Mouse (Mus musculus): ENCODE results near the gene Rlbp1. TPM values are rescaled to one million over a fixed set of nuclear protein-coding genes. Genes with fewer than 3 reads are reported as not detected.
A peak's percentile ranks its signal among the peaks of the same experiment; 100 is the strongest.

The Rlbp1 gene
- polyA plus RNA-seq, 1 experiment from 2014 or later: 80.0 TPM

- Histone ChIP-seq H3K36me3 (ENCODE audit: control insufficient read depth, insufficient read depth, low read length) (peaks cover 6% of the 10 kb centered on the region; the same call in 1 of the 2 replicates), H3K4me2 (ENCODE audit: low read length) (no peak overlapping the region), H3K9me3 (replicated peaks; ENCODE audit: control insufficient read depth, low read length) (no peaks in the 10 kb centered on the region), H3K27ac (ENCODE audit: low read depth, low read length) (no peak overlapping the region), H3K4me1 (ENCODE audit: control insufficient read depth, insufficient read depth, low read length) (no peaks in the 10 kb centered on the region), H3K27me3 (replicated peaks; ENCODE audit: control insufficient read depth, insufficient read depth, low read length) (no peaks in the 10 kb centered on the region), H3K4me3 (ENCODE audit: low read depth, low read length) (no peak overlapping the region), H3K9ac (ENCODE audit: low read length) (no peak overlapping the region)
- ATAC-seq (no peak), DNase-seq (ENCODE audit: low spot score) (no peak)
- WGBS: 90% methylated on average over 5 of the region's 5 CpGs
Observed at GRCm38 (mm10) chr7:79368664-79369063, 18.2 kb downstream of the Rlbp1 start.

- Histone ChIP-seq H3K9ac (ENCODE audit: low read length) (no peak overlapping the region), H3K9me3 (replicated peaks; ENCODE audit: control insufficient read depth, low read length) (no peaks in the 10 kb centered on the region), H3K4me1 (ENCODE audit: control insufficient read depth, insufficient read depth, low read length) (peaks cover 3% of the 10 kb centered on the region; the same call in 1 of the 2 replicates), H3K27ac (ENCODE audit: low read depth, low read length) (peak overlapping the region; percentile 80; the same call in 1 of the 2 replicates), H3K36me3 (ENCODE audit: control insufficient read depth, insufficient read depth, low read length) (peaks cover 47% of the 10 kb centered on the region), H3K4me2 (ENCODE audit: low read length) (no peak overlapping the region), H3K27me3 (replicated peaks; ENCODE audit: control insufficient read depth, insufficient read depth, low read length) (no peaks in the 10 kb centered on the region), H3K4me3 (ENCODE audit: low read depth, low read length) (no peak overlapping the region)
- DNase-seq (ENCODE audit: low spot score): peak; percentile 52
- 53% methylated on average over 8 of the region's 8 CpGs for WGBS
- 0 out of 2 replicates have a peak, but pooled peaks have one; percentile 49 for ATAC-seq
Observed at GRCm38 (mm10) chr7:79363370-79364043, 23.3 kb downstream of the Rlbp1 start.

- peaks cover 54% of the 10 kb centered on the region for H3K36me3 ChIP-seq (ENCODE audit: control insufficient read depth, insufficient read depth, low read length)
- 0 out of 2 replicates have a peak, but pooled peaks have one; percentile 11 for ATAC-seq
- H3K4me1 ChIP-seq (ENCODE audit: control insufficient read depth, insufficient read depth, low read length): peaks cover 3% of the 10 kb centered on the region; the same call in 1 of the 2 replicates
Observed at GRCm38 (mm10) chr7:79362830-79363229, 24.0 kb downstream of the Rlbp1 start.

GRCm38 (mm10) chr7:79362208-79362607 is 24.6 kb downstream of the Rlbp1 start:
- WGBS: 29% methylated on average over 8 of the region's 8 CpGs
- no peak overlapping the region for H3K4me2 ChIP-seq (ENCODE audit: low read length)
- H3K27ac ChIP-seq (ENCODE audit: low read depth, low read length): peak overlapping the region; percentile 80
- no peak overlapping the region for H3K4me3 ChIP-seq (ENCODE audit: low read depth, low read length)
- H3K9me3 ChIP-seq (replicated peaks; ENCODE audit: control insufficient read depth, low read length): no peaks in the 10 kb centered on the region
- H3K9ac ChIP-seq (ENCODE audit: low read length): no peak overlapping the region
- no peaks in the 10 kb centered on the region for H3K27me3 ChIP-seq (replicated peaks; ENCODE audit: control insufficient read depth, insufficient read depth, low read length)
- ATAC-seq: peak; percentile 90
- peak; percentile 86 for DNase-seq (ENCODE audit: low spot score)
- peaks cover 59% of the 10 kb centered on the region for H3K36me3 ChIP-seq (ENCODE audit: control insufficient read depth, insufficient read depth, low read length)
- H3K4me1 ChIP-seq (ENCODE audit: control insufficient read depth, insufficient read depth, low read length): peaks cover 3% of the 10 kb centered on the region; the same call in 1 of the 2 replicates

More at GRCm38 (mm10) chr7:79362830-79363229, 24.0 kb downstream of the Rlbp1 start:
- Histone ChIP-seq H3K27me3 (replicated peaks; ENCODE audit: control insufficient read depth, insufficient read depth, low read length) (no peaks in the 10 kb centered on the region), H3K9ac (ENCODE audit: low read length) (no peak overlapping the region), H3K27ac (ENCODE audit: low read depth, low read length) (peak overlapping the region; percentile 80), H3K9me3 (replicated peaks; ENCODE audit: control insufficient read depth, low read length) (no peaks in the 10 kb centered on the region), H3K4me2 (ENCODE audit: low read length) (no peak overlapping the region), H3K4me3 (ENCODE audit: low read depth, low read length) (no peak overlapping the region)
- DNase-seq (ENCODE audit: low spot score): no peak
- 84% methylated on average over 7 of the region's 7 CpGs for WGBS

GRCm38 (mm10) chr7:79360056-79360455 is 26.8 kb downstream of the Rlbp1 start:
- no peak overlapping the region for H3K4me3 ChIP-seq (ENCODE audit: low read depth, low read length)
- no peak overlapping the region for H3K9ac ChIP-seq (ENCODE audit: low read length)
- H3K4me2 ChIP-seq (ENCODE audit: low read length): no peak overlapping the region
- H3K9me3 ChIP-seq (replicated peaks; ENCODE audit: control insufficient read depth, low read length): no peaks in the 10 kb centered on the region
- WGBS: 71% methylated on average over 11 of the region's 11 CpGs
- no peak for DNase-seq (ENCODE audit: low spot score)
- no peak for ATAC-seq
- H3K27ac ChIP-seq (ENCODE audit: low read depth, low read length): no peak overlapping the region
- peaks cover 72% of the 10 kb centered on the region for H3K36me3 ChIP-seq (ENCODE audit: control insufficient read depth, insufficient read depth, low read length)
- peaks cover 3% of the 10 kb centered on the region; the same call in 1 of the 2 replicates for H3K4me1 ChIP-seq (ENCODE audit: control insufficient read depth, insufficient read depth, low read length)
- no peaks in the 10 kb centered on the region for H3K27me3 ChIP-seq (replicated peaks; ENCODE audit: control insufficient read depth, insufficient read depth, low read length)

- Histone ChIP-seq H3K9me3 (replicated peaks; ENCODE audit: control insufficient read depth, low read length) (no peaks in the 10 kb centered on the region), H3K4me3 (ENCODE audit: low read depth, low read length) (no peak overlapping the region), H3K9ac (ENCODE audit: low read length) (no peak overlapping the region), H3K4me1 (ENCODE audit: control insufficient read depth, insufficient read depth, low read length) (peaks cover 3% of the 10 kb centered on the region; the same call in 1 of the 2 replicates), H3K27me3 (replicated peaks; ENCODE audit: control insufficient read depth, insufficient read depth, low read length) (no peaks in the 10 kb centered on the region), H3K4me2 (ENCODE audit: low read length) (no peak overlapping the region), H3K36me3 (ENCODE audit: control insufficient read depth, insufficient read depth, low read length) (peaks cover 79% of the 10 kb centered on the region), H3K27ac (ENCODE audit: low read depth, low read length) (no peak overlapping the region)
- no peak for DNase-seq (ENCODE audit: low spot score)
- WGBS: 84% methylated on average over 3 of the region's 3 CpGs
- ATAC-seq: no peak
Observed at GRCm38 (mm10) chr7:79359183-79359435, 27.7 kb downstream of the Rlbp1 start.

GRCm38 (mm10) chr7:79358350-79359182 is 28.3 kb downstream of the Rlbp1 start:
- DNase-seq (ENCODE audit: low spot score) (no peak), ATAC-seq (no peak)
- Histone ChIP-seq H3K4me2 (ENCODE audit: low read length) (no peak overlapping the region), H3K9me3 (replicated peaks; ENCODE audit: control insufficient read depth, low read length) (no peaks in the 10 kb centered on the region), H3K36me3 (ENCODE audit: control insufficient read depth, insufficient read depth, low read length) (peaks cover 83% of the 10 kb centered on the region), H3K4me1 (ENCODE audit: control insufficient read depth, insufficient read depth, low read length) (peaks cover 3% of the 10 kb centered on the region; the same call in 1 of the 2 replicates), H3K4me3 (ENCODE audit: low read depth, low read length) (no peak overlapping the region), H3K9ac (ENCODE audit: low read length) (no peak overlapping the region), H3K27ac (ENCODE audit: low read depth, low read length) (no peak overlapping the region), H3K27me3 (replicated peaks; ENCODE audit: control insufficient read depth, insufficient read depth, low read length) (no peaks in the 10 kb centered on the region)
- 84% methylated on average over 15 of the region's 15 CpGs for WGBS

- no peaks in the 10 kb centered on the region for H3K9me3 ChIP-seq (replicated peaks; ENCODE audit: control insufficient read depth, low read length)
- peaks cover 60% of the 10 kb centered on the region for H3K36me3 ChIP-seq (ENCODE audit: control insufficient read depth, insufficient read depth, low read length)
- H3K27me3 ChIP-seq (replicated peaks; ENCODE audit: control insufficient read depth, insufficient read depth, low read length): no peaks in the 10 kb centered on the region
- no peak overlapping the region for H3K27ac ChIP-seq (ENCODE audit: low read depth, low read length)
- H3K4me3 ChIP-seq (ENCODE audit: low read depth, low read length): no peak overlapping the region
- no peak overlapping the region for H3K9ac ChIP-seq (ENCODE audit: low read length)
- H3K4me1 ChIP-seq (ENCODE audit: control insufficient read depth, insufficient read depth, low read length): no peaks in the 10 kb centered on the region
- ATAC-seq (peak; percentile 84), DNase-seq (ENCODE audit: low spot score) (peak; percentile 91)
- 31% methylated on average over 12 of the region's 12 CpGs for WGBS
- no peak overlapping the region for H3K4me2 ChIP-seq (ENCODE audit: low read length)
Observed at GRCm38 (mm10) chr7:79349738-79350386, 37.0 kb downstream of the Rlbp1 start.

Data from forebrain, embryonic 14.5 days (tissue).